Mouse (Mus musculus): ENCODE results near the gene Pgpep1. TPM values are rescaled to one million over a fixed set of nuclear protein-coding genes. Genes with fewer than 3 reads are reported as not detected.

Gene Pgpep1
- polyA plus RNA-seq, 1 experiment from 2014 or later: 59.8 TPM

DNA sequence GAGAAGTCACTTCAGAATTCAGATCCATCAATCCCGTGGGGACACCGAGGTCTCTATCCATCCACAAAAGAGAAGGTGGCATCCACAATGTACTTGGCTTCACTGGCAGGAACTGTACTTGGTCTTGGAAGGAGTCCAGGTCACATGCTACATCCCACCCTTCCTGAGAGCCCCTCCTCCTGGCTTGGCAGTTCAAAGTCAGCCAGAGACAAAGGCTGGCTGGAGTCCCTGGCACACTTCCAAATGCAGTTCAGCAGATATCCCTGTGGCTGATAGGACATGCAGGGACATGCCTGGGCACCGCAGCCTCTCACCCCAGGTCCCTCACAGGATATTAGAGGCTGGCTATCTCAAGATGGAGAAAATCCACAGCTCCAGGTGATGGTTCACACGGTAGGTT, 10.9 kb downstream of the Pgpep1 start:
- WGBS: 45% methylated on average over 4 of the region's 4 CpGs
- DNase-seq (ENCODE audit: low spot score) (peak; percentile 95), ATAC-seq (ENCODE audit: low read depth) (peak; percentile 61)
- no peak overlapping the region for H3K9ac ChIP-seq (ENCODE audit: low read depth, low read length)
- no peak overlapping the region for H3K4me3 ChIP-seq (ENCODE audit: low read depth, low read length)
- H3K36me3 ChIP-seq (ENCODE audit: control insufficient read depth, insufficient read depth, low read length): peaks cover 40% of the 10 kb centered on the region
- no peaks in the 10 kb centered on the region for H3K9me3 ChIP-seq (ENCODE audit: control insufficient read depth, low read length)
- no peak overlapping the region for H3K4me2 ChIP-seq (ENCODE audit: low read depth, low read length)
- H3K4me1 ChIP-seq (ENCODE audit: control insufficient read depth, insufficient read depth, low read length): peaks cover 5% of the 10 kb centered on the region; the same call in 1 of the 2 replicates
- peak overlapping the region; percentile 7; the same call in 1 of the 2 replicates for H3K27ac ChIP-seq (replicated peaks; ENCODE audit: low read depth, low read length)
- no peaks in the 10 kb centered on the region for H3K27me3 ChIP-seq (replicated peaks; ENCODE audit: control insufficient read depth, insufficient read depth, low read length)

DNA sequence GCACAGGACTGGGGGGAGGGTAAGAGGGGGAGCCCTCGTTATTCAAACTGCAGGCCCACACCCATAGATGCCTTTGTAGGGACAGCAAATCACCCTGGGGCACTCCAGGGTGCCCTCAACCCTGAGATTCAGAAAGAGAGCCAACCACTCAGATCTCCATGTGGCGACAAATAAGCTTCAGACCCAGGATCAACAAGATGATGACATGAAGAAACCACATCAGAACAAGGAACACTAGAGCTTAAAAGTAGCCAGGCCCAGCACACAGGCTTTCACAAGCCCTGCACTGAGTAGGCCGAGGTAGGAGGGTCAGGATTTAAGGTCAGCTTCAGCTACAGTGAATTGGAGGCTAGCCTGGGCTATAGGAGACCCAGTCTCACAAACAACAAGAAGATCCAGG, 11.3 kb downstream of the Pgpep1 start:
- WGBS: 56% methylated on average over 3 of the region's 3 CpGs
- Histone ChIP-seq H3K9me3 (ENCODE audit: control insufficient read depth, low read length) (no peaks in the 10 kb centered on the region), H3K4me2 (ENCODE audit: low read depth, low read length) (no peak overlapping the region), H3K9ac (ENCODE audit: low read depth, low read length) (no peak overlapping the region), H3K4me3 (ENCODE audit: low read depth, low read length) (no peak overlapping the region), H3K27me3 (replicated peaks; ENCODE audit: control insufficient read depth, insufficient read depth, low read length) (no peaks in the 10 kb centered on the region), H3K4me1 (ENCODE audit: control insufficient read depth, insufficient read depth, low read length) (peaks cover 5% of the 10 kb centered on the region; the same call in 1 of the 2 replicates), H3K36me3 (ENCODE audit: control insufficient read depth, insufficient read depth, low read length) (peaks cover 36% of the 10 kb centered on the region), H3K27ac (replicated peaks; ENCODE audit: low read depth, low read length) (peak overlapping the region; percentile 1; the same call in 1 of the 2 replicates)
- no peak for DNase-seq (ENCODE audit: low spot score)
- ATAC-seq (ENCODE audit: low read depth): no peak

DNA sequence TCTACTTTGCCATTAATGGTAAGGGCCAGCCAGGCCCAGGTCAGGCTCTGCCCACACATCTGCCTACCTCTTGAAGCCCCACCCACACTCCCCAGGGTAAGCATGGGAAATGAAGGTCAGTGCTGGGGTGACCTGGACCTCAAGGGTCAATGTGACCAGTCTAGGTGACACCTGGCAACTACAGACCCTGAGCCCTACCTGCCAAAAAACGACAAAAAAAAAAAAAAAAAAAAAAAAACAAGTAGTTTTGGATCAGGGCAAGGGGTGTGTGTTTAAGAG, 12.1 kb downstream of the Pgpep1 start:
- no peak overlapping the region for H3K4me3 ChIP-seq (ENCODE audit: low read depth, low read length)
- peaks cover 35% of the 10 kb centered on the region for H3K36me3 ChIP-seq (ENCODE audit: control insufficient read depth, insufficient read depth, low read length)
- DNase-seq (ENCODE audit: low spot score) (no peak), ATAC-seq (ENCODE audit: low read depth) (no peak)
- H3K9ac ChIP-seq (ENCODE audit: low read depth, low read length): no peak overlapping the region
- peaks cover 5% of the 10 kb centered on the region; the same call in 1 of the 2 replicates for H3K4me1 ChIP-seq (ENCODE audit: control insufficient read depth, insufficient read depth, low read length)
- H3K4me2 ChIP-seq (ENCODE audit: low read depth, low read length): no peak overlapping the region
- H3K27me3 ChIP-seq (replicated peaks; ENCODE audit: control insufficient read depth, insufficient read depth, low read length): no peaks in the 10 kb centered on the region
- no peaks in the 10 kb centered on the region for H3K9me3 ChIP-seq (ENCODE audit: control insufficient read depth, low read length)
- WGBS: 42% methylated on average over 1 of the region's 1 CpGs
- H3K27ac ChIP-seq (replicated peaks; ENCODE audit: low read depth, low read length): no peak overlapping the region

DNA sequence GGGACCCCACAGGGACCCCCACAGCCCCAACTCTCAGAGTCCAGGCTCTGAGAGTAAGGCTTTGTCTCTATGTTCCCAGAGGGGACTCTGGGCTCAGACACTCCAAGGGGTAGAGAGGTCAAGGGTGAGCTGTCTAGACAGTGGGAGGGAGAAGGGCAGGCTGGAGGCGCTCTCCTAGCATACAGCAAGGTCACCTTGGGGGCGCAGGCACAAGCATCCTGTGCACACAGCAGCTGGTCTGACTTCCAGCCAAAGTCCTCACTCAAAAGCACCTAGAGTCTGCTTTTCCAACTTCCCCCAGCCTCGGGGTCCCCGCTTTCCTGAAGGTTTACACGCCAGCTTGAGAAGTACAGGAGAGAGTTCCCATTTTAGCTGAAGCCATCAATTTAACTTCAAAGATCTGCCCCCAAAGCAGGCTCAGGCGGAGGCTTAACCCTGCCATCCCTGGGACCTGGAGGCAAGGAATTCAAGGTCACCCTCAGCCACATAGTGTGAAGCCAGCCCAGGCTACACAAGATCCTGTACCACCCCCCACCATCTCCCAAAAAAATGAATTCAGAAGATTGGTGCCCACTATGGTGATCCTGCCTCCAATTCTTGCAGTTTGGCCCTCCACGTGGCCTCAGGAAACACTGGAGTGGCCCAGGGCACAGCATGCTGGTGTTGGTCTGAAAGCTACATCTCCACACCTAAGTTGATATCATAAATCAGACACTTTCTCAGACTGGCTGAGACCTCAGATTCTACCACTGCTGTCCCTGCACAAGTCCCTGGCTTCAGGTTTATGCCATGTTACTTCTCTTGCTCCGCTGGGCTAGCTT, 12.6 kb downstream of the Pgpep1 start:
- no peaks in the 10 kb centered on the region for H3K27me3 ChIP-seq (replicated peaks; ENCODE audit: control insufficient read depth, insufficient read depth, low read length)
- DNase-seq (ENCODE audit: low spot score) (peak; percentile 35), ATAC-seq (ENCODE audit: low read depth) (peak; percentile 20; the same call in 1 of the 2 replicates)
- H3K4me3 ChIP-seq (ENCODE audit: low read depth, low read length): no peak overlapping the region
- no peaks in the 10 kb centered on the region for H3K9me3 ChIP-seq (ENCODE audit: control insufficient read depth, low read length)
- 30% methylated on average over 8 of the region's 8 CpGs for WGBS
- H3K4me2 ChIP-seq (ENCODE audit: low read depth, low read length): no peak overlapping the region
- peaks cover 5% of the 10 kb centered on the region; the same call in 1 of the 2 replicates for H3K4me1 ChIP-seq (ENCODE audit: control insufficient read depth, insufficient read depth, low read length)
- peaks cover 31% of the 10 kb centered on the region for H3K36me3 ChIP-seq (ENCODE audit: control insufficient read depth, insufficient read depth, low read length)
- H3K27ac ChIP-seq (replicated peaks; ENCODE audit: low read depth, low read length): peak overlapping the region; percentile 49; the same call in 1 of the 2 replicates
- peak overlapping the region; percentile 28; the same call in 1 of the 2 replicates for H3K9ac ChIP-seq (ENCODE audit: low read depth, low read length)

DNA sequence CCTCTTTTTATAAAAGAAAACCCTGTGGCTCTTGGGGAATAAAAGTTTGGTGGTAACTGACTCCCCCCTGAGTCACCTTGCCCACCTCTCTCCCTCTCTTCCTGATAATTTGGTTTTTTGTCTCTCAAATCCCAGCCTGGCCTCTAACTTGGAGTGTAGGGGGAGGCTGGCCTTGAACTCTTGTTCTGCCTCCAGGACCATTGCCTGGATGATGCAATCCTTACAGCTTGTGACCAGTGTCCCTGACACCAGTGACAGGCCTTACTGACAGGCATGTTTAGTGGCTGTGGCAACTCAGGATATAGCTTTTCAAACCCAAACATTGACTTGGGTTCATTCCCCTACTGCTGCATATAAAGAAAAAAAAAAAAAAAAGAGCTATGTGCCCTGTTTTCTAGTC, 13.4 kb downstream of the Pgpep1 start:
- Histone ChIP-seq H3K9ac (ENCODE audit: low read depth, low read length) (no peak overlapping the region), H3K4me1 (ENCODE audit: control insufficient read depth, insufficient read depth, low read length) (peaks cover 5% of the 10 kb centered on the region; the same call in 1 of the 2 replicates), H3K4me2 (ENCODE audit: low read depth, low read length) (no peak overlapping the region), H3K4me3 (ENCODE audit: low read depth, low read length) (no peak overlapping the region), H3K27me3 (replicated peaks; ENCODE audit: control insufficient read depth, insufficient read depth, low read length) (no peaks in the 10 kb centered on the region), H3K27ac (replicated peaks; ENCODE audit: low read depth, low read length) (no peak overlapping the region), H3K9me3 (ENCODE audit: control insufficient read depth, low read length) (no peaks in the 10 kb centered on the region), H3K36me3 (ENCODE audit: control insufficient read depth, insufficient read depth, low read length) (peaks cover 23% of the 10 kb centered on the region)
- no peak for ATAC-seq (ENCODE audit: low read depth)
- no peak for DNase-seq (ENCODE audit: low spot score)

DNA sequence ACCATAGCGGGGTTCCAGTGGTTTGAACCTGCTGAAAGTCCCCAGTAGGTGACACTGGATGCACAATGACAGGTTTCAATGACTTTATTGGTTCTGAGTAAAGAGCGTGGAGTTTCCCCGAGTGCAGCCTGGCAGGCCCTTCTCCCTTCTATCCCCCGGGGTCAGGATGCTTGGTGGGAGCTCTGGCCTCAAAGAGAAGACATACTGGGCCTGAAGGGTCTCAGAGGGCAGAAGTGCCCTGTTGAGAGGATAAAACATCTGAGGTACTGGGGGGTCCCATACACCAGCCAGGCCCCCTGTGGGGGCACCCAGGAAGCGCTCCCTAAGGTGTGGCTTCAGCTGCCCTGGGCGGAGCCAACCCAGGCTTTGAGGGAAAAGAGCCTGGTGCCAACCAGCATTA, 13.8 kb downstream of the Pgpep1 start:
- no peak for DNase-seq (ENCODE audit: low spot score)
- H3K27ac ChIP-seq (replicated peaks; ENCODE audit: low read depth, low read length): no peak overlapping the region

DNA sequence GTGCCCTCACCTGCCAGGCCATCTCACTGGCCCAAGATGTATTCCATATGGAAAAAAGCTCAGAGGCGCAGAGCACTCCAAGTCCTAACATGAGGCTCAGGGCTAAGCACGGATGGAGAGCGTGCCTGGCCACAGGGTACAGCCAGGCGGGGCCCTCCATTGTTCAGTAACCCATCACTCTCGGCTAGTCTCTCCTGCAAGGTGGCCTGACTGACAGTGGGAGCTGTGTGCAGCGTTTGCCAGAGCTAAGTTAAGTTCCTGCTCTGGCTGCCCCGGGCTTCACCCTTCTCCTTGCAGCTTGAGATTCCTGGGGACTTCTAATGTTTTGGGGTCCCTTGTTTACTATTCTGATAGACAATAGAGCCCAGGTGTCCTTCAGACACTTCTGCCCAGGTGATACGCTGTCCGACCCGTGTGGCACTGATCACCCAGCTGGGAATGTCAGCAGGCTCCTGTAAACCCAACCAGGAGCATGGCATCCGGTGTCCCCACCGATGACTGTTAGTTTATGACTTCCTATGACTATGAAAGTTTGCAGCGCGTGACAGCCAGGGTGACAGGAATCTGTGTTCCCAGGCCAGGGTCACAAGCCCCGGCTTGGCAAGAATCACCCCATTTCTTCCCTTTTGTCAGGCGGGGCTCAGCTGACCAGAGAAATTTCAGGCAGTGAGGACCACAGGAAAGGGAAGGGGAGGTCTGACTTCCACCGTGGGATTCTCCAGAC, 14.5 kb downstream of the Pgpep1 start:
- peaks cover 12% of the 10 kb centered on the region for H3K36me3 ChIP-seq (ENCODE audit: control insufficient read depth, insufficient read depth, low read length)
- H3K27ac ChIP-seq (replicated peaks; ENCODE audit: low read depth, low read length): no peak overlapping the region
- DNase-seq (ENCODE audit: low spot score) (no peak), ATAC-seq (ENCODE audit: low read depth) (no peak)
- no peak overlapping the region for H3K9ac ChIP-seq (ENCODE audit: low read depth, low read length)
- peaks cover 5% of the 10 kb centered on the region; the same call in 1 of the 2 replicates for H3K4me1 ChIP-seq (ENCODE audit: control insufficient read depth, insufficient read depth, low read length)
- no peaks in the 10 kb centered on the region for H3K27me3 ChIP-seq (replicated peaks; ENCODE audit: control insufficient read depth, insufficient read depth, low read length)
- no peak overlapping the region for H3K4me3 ChIP-seq (ENCODE audit: low read depth, low read length)
- WGBS: 58% methylated on average over 17 of the region's 17 CpGs
- no peaks in the 10 kb centered on the region for H3K9me3 ChIP-seq (ENCODE audit: control insufficient read depth, low read length)
- H3K4me2 ChIP-seq (ENCODE audit: low read depth, low read length): no peak overlapping the region

More for the DNA sequence above, 13.8 kb downstream of the Pgpep1 start:
- Histone ChIP-seq H3K4me3 (ENCODE audit: low read depth, low read length) (no peak overlapping the region), H3K9ac (ENCODE audit: low read depth, low read length) (no peak overlapping the region), H3K36me3 (ENCODE audit: control insufficient read depth, insufficient read depth, low read length) (peaks cover 19% of the 10 kb centered on the region), H3K27me3 (replicated peaks; ENCODE audit: control insufficient read depth, insufficient read depth, low read length) (no peaks in the 10 kb centered on the region), H3K4me2 (ENCODE audit: low read depth, low read length) (no peak overlapping the region), H3K9me3 (ENCODE audit: control insufficient read depth, low read length) (no peaks in the 10 kb centered on the region), H3K4me1 (ENCODE audit: control insufficient read depth, insufficient read depth, low read length) (peaks cover 5% of the 10 kb centered on the region; the same call in 1 of the 2 replicates)
- no peak for ATAC-seq (ENCODE audit: low read depth)
- WGBS: 74% methylated on average over 6 of the region's 6 CpGs

DNA sequence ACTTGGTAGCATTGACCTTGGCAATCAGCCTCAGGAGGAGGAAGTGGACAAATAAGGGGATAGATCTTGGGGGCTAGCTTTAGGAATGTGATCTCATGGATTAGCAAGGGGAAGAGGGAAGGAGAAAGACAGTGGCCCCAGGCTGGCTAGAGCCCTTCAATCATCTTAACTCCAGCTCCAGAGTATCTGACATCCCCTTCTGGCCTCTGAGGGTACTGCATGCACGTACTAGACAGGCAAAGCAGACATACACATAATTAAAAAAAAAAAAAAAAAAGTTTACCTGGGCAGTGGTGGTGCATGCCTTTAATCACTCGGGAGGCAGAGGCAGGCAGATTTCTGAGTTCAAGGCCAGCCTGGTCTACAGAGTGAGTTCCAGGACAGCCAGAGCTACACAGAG, 16.1 kb downstream of the Pgpep1 start:
- WGBS: 81% methylated on average over 2 of the region's 2 CpGs
- H3K27ac ChIP-seq (replicated peaks; ENCODE audit: low read depth, low read length): no peak overlapping the region
- H3K27me3 ChIP-seq (replicated peaks; ENCODE audit: control insufficient read depth, insufficient read depth, low read length): no peaks in the 10 kb centered on the region
- no peak overlapping the region for H3K4me3 ChIP-seq (ENCODE audit: low read depth, low read length)
- H3K36me3 ChIP-seq (ENCODE audit: control insufficient read depth, insufficient read depth, low read length): no peaks in the 10 kb centered on the region
- H3K4me1 ChIP-seq (ENCODE audit: control insufficient read depth, insufficient read depth, low read length): no peaks in the 10 kb centered on the region
- H3K4me2 ChIP-seq (ENCODE audit: low read depth, low read length): no peak overlapping the region
- no peaks in the 10 kb centered on the region for H3K9me3 ChIP-seq (ENCODE audit: control insufficient read depth, low read length)
- ATAC-seq (ENCODE audit: low read depth): no peak
- no peak for DNase-seq (ENCODE audit: low spot score)
- H3K9ac ChIP-seq (ENCODE audit: low read depth, low read length): no peak overlapping the region
